Mouse (Mus musculus) CH12.LX (cell line): ENCODE data around the gene Dnase1l3. TPM values are rescaled to one million over a fixed set of nuclear protein-coding genes. Genes with fewer than 3 reads are reported as not detected.

Source experiments
- DNase-seq: peaks from one replicate; pipeline ENCODE4 v3.0.0-alpha.2; 2013; ENCODE audit errors: extremely low read depth
- H3K27ac ChIP-seq: 2 replicates; pipeline ENCODE4 v1.5.1; 2012; ENCODE audit warnings: low read depth, mild to moderate bottlenecking, control low read depth, moderate library complexity; ENCODE audit not compliant: insufficient read depth
- H3K27me3 ChIP-seq: replicated peaks from 2 replicates; pipeline ENCODE3; 2012; ENCODE audit warnings: inconsistent platforms
- H3K36me3 ChIP-seq, 2 experiments: replicated peaks in 1 of 2; 2 replicates each; pipeline versions ENCODE3 to v1.6.1; 2012; ENCODE audit warnings: inconsistent platforms in 1 of 2, low read length in 1 of 2, mild to moderate bottlenecking in 1 of 2, mixed read lengths in 1 of 2, moderate library complexity in 1 of 2; ENCODE audit not compliant: control insufficient read depth in 1 of 2, insufficient read depth in 1 of 2
- H3K4me1 ChIP-seq, 2 experiments: 2 replicates each; pipeline ENCODE4 v1.6.1; 2012; ENCODE audit warnings: inconsistent platforms in 1 of 2, moderate library complexity in 1 of 2; ENCODE audit not compliant: insufficient read depth in 2 of 2, control insufficient read depth in 1 of 2
- H3K4me2 ChIP-seq: 2 replicates; pipeline ENCODE4 v1.6.1; 2012; ENCODE audit warnings: low read depth, mild to moderate bottlenecking, control low read depth; ENCODE audit not compliant: poor library complexity, insufficient read depth, severe bottlenecking
- H3K4me3 ChIP-seq, 3 experiments: fragments of 150-350 bp in 1 of 3; sonication (generic) in 1 of 3; replicated peaks in 1 of 3; 2 replicates each; pipeline versions ENCODE3 to v1.5.1; 2011 to 2012; ENCODE audit warnings: low read depth in 2 of 3, low read length in 2 of 3, mild to moderate bottlenecking in 2 of 3, moderate library complexity in 2 of 3, control low read depth in 1 of 3, improper control_type of control experiment in 1 of 3, inconsistent platforms in 1 of 3, mixed read lengths in 1 of 3; ENCODE audit not compliant: poor library complexity in 1 of 3
- H3K79me2 ChIP-seq: replicated peaks from 2 replicates; pipeline ENCODE4 v1.6.1; 2012; ENCODE audit warnings: mild to moderate bottlenecking, moderate library complexity; ENCODE audit not compliant: control insufficient read depth, poor library complexity, insufficient read depth, severe bottlenecking; ENCODE audit errors: extremely low read depth
- H3K9ac ChIP-seq: 2 replicates; pipeline ENCODE4 v1.6.1; 2012; ENCODE audit warnings: low read depth, mild to moderate bottlenecking, control low read depth, moderate library complexity; ENCODE audit not compliant: insufficient read depth
- H3K9me3 ChIP-seq: replicated peaks from 2 replicates; pipeline ENCODE3; 2012; ENCODE audit warnings: low read length, inconsistent platforms, mixed read lengths
- CHD1 ChIP-seq: IDR thresholded peaks from 2 replicates; pipeline ENCODE4 v1.6.1; 2012; ENCODE audit warnings: low read depth, low read length, improper control_type of control experiment, inconsistent platforms
- CHD2 ChIP-seq: IDR thresholded peaks from 2 replicates; pipeline ENCODE4 v1.6.1; 2011; ENCODE audit warnings: low read length, improper control_type of control experiment
- E2F4 ChIP-seq: IDR thresholded peaks from 2 replicates; pipeline ENCODE4 v1.6.1; 2011; ENCODE audit warnings: low read depth, low read length, improper control_type of control experiment; ENCODE audit not compliant: insufficient replicate concordance
- ELF1 ChIP-seq: IDR thresholded peaks from 2 replicates; pipeline ENCODE4 v1.6.1; 2014; ENCODE audit warnings: low read depth, mild to moderate bottlenecking, inconsistent platforms, low read length, improper control_type of control experiment
- EP300 ChIP-seq: IDR thresholded peaks from 2 replicates; pipeline ENCODE4 v1.6.1; 2011; ENCODE audit warnings: low read length, improper control_type of control experiment
- HCFC1 ChIP-seq: IDR thresholded peaks from 2 replicates; pipeline ENCODE4 v1.6.1; 2012; ENCODE audit warnings: low read depth, mild to moderate bottlenecking, inconsistent platforms, low read length, improper control_type of control experiment
- IRF4 ChIP-seq: IDR thresholded peaks from 2 replicates; pipeline ENCODE4 v1.6.1; 2014; ENCODE audit warnings: low read depth, mild to moderate bottlenecking, inconsistent platforms, low read length, improper control_type of control experiment
- JUN ChIP-seq: IDR thresholded peaks from 2 replicates; pipeline ENCODE4 v1.6.1; 2011; ENCODE audit warnings: low read depth, mild to moderate bottlenecking, low read length, improper control_type of control experiment, moderate library complexity; ENCODE audit not compliant: insufficient read depth
- JUND ChIP-seq: conservative IDR thresholded peaks from 2 replicates; pipeline ENCODE4 v1.6.1; 2011; ENCODE audit warnings: low read depth, low read length, improper control_type of control experiment
- MAX ChIP-seq: IDR thresholded peaks from 2 replicates; pipeline ENCODE4 v1.6.1; 2011; ENCODE audit warnings: low read length, improper control_type of control experiment
- MAZ ChIP-seq: IDR thresholded peaks from 2 replicates; pipeline ENCODE4 v1.6.1; 2012; ENCODE audit warnings: low read depth, mild to moderate bottlenecking, inconsistent platforms, low read length, improper control_type of control experiment, moderate library complexity
- MXI1 ChIP-seq: IDR thresholded peaks from 2 replicates; pipeline ENCODE4 v1.6.1; 2011; ENCODE audit warnings: mild to moderate bottlenecking, low read depth, low read length, improper control_type of control experiment
- MYC ChIP-seq: IDR thresholded peaks from 2 replicates; pipeline ENCODE4 v1.6.1; 2011; ENCODE audit warnings: low read depth, mild to moderate bottlenecking, improper control_type of control experiment, low read length
- NRF1 ChIP-seq: IDR thresholded peaks from 2 replicates; pipeline ENCODE4 v1.6.1; 2014; ENCODE audit warnings: low read depth, mild to moderate bottlenecking, inconsistent platforms, low read length, improper control_type of control experiment, moderate library complexity
- PAX5 ChIP-seq: IDR thresholded peaks from 2 replicates; pipeline ENCODE4 v1.6.1; 2012; ENCODE audit warnings: low read length, inconsistent platforms, mixed read lengths
- POLR2A ChIP-seq: IDR thresholded peaks from 2 replicates; pipeline ENCODE4 v1.6.1; 2011; ENCODE audit warnings: low read depth, mild to moderate bottlenecking, improper control_type of control experiment, low read length
- POLR2AphosphoS2 ChIP-seq: IDR thresholded peaks from 2 replicates; pipeline ENCODE4 v1.6.1; 2011; ENCODE audit warnings: low read depth, low read length, improper control_type of control experiment
- RAD21 ChIP-seq: IDR thresholded peaks from 2 replicates; pipeline ENCODE4 v1.6.1; 2011; ENCODE audit warnings: low read depth, mild to moderate bottlenecking, low read length, improper control_type of control experiment, moderate library complexity
- RCOR1 ChIP-seq: conservative IDR thresholded peaks from 2 replicates; pipeline ENCODE4 v1.6.1; 2012; ENCODE audit warnings: low read depth, mild to moderate bottlenecking, inconsistent platforms, low read length, improper control_type of control experiment
- SIN3A ChIP-seq: IDR thresholded peaks from 2 replicates; pipeline ENCODE4 v1.6.1; 2012; ENCODE audit warnings: low read length, improper control_type of control experiment, inconsistent platforms
- SMC3 ChIP-seq: IDR thresholded peaks from 2 replicates; pipeline ENCODE4 v1.6.1; 2011; ENCODE audit warnings: low read depth, low read length, improper control_type of control experiment
- TBP ChIP-seq: conservative IDR thresholded peaks from 2 replicates; pipeline ENCODE4 v1.6.1; 2011; ENCODE audit warnings: low read depth, low read length, improper control_type of control experiment
- TCF12 ChIP-seq: IDR thresholded peaks from 2 replicates; pipeline ENCODE4 v1.6.1; 2014; ENCODE audit warnings: low read depth, mild to moderate bottlenecking, inconsistent platforms, low read length, improper control_type of control experiment
- UBTF ChIP-seq: IDR thresholded peaks from 2 replicates; pipeline ENCODE4 v1.6.1; 2012; ENCODE audit warnings: low read depth, mild to moderate bottlenecking, inconsistent platforms, low read length, improper control_type of control experiment, moderate library complexity
- USF1 ChIP-seq: IDR thresholded peaks from 2 replicates; pipeline ENCODE4 v1.6.1; 2014; ENCODE audit warnings: low read depth, mild to moderate bottlenecking, inconsistent platforms, low read length, improper control_type of control experiment
- USF2 ChIP-seq: conservative IDR thresholded peaks from 2 replicates; pipeline ENCODE4 v1.6.1; 2011; ENCODE audit warnings: low read depth, low read length, improper control_type of control experiment
- ZC3H11A ChIP-seq: IDR thresholded peaks from 2 replicates; pipeline ENCODE4 v1.6.1; 2012; ENCODE audit warnings: low read depth, mild to moderate bottlenecking, inconsistent platforms, low read length, improper control_type of control experiment
- ZKSCAN1 ChIP-seq: IDR thresholded peaks from 2 replicates; pipeline ENCODE4 v1.6.1; 2012; ENCODE audit warnings: low read depth, inconsistent platforms, low read length, improper control_type of control experiment, borderline replicate concordance
- dilution Hi-C: fragments of 300-500 bp; cut with MboI; formaldehyde crosslinking; loops from 2 replicates; pipeline ENCODE4 v1.14.3; 2020; ENCODE audit warnings: low sequenced_read_pairs; ENCODE audit not compliant: extremely low pct_unique_long_range_greater_than_20kb, extremely low pct_ligation_motif_present
- in situ Hi-C: fragments of 300-500 bp; cut with MboI; formaldehyde crosslinking; loops from 3 replicates; pipeline ENCODE4 v1.14.3; 2019; ENCODE audit warnings: low sequenced_read_pairs, low pct_ligation_motif_present, low pct_unique_long_range_greater_than_20kb, mixed read lengths
- polyA plus RNA-seq: library from polyadenylated mRNA; unstranded; fragments of >175 nt; gene quantifications from 2 replicates; pipeline ENCODE4 v1.2.1, GENCODE M21; 2012; ENCODE audit warnings: low read depth; ENCODE audit not compliant: insufficient read length
- total RNA-seq, 2 experiments: library from RNA; depleted of rRNA; stranded (reverse); fragments of 300-350 nt in 1 of 2; fragments of >200 nt in 1 of 2; gene quantifications; 2 replicates each; pipeline ENCODE4 v1.2.3; 2012 to 2014

Gene Dnase1l3
- total and polyA plus RNA-seq, 3 experiments, result 2.5 to 36.0 (median 2.9) TPM

GRCm38 (mm10) chr14:7951234-7951633 is 43.1 kb downstream of the Dnase1l3 start:
- Histone ChIP-seq H3K4me3 (no peak overlapping the region), H3K27me3 (no peaks in the 10 kb centered on the region), H3K9ac (no peak overlapping the region), H3K4me1 (peaks cover 0 to 22% of the 10 kb centered on the region in 2 experiments; a peak in 2 of 4 replicates), H3K27ac (no peak overlapping the region), H3K4me2 (no peak overlapping the region), H3K36me3 (peaks cover 34 to 61% of the 10 kb centered on the region in 2 experiments), H3K79me2 (no peaks in the 10 kb centered on the region), H3K9me3 (no peaks in the 10 kb centered on the region)
- dilution Hi-C loops, result no loop called here
- DNase-seq, result no peak
- TF ChIP-seq EP300 (no peak), ZC3H11A (no peak), CHD2 (no peak), TCF12 (no peak), MXI1 (no peak), RCOR1 (no peak), IRF4 (no peak), USF1 (no peak), RAD21 (no peak), JUND (no peak), CHD1 (no peak), POLR2AphosphoS2 (no peak), USF2 (no peak), HCFC1 (no peak), MAZ (no peak), ELF1 (no peak), MAX (no peak)
- in situ Hi-C loops, result no loop called here

GRCm38 (mm10) chr14:7945261-7945660 is 49.1 kb downstream of the Dnase1l3 start:
- Histone ChIP-seq H3K36me3 (peaks cover 69 to 96% of the 10 kb centered on the region in 2 experiments), H3K27ac (no peak overlapping the region), H3K4me3 (no peak overlapping the region), H3K4me2 (no peak overlapping the region), H3K4me1 (peaks cover 0 to 18% of the 10 kb centered on the region in 2 experiments; a peak in 2 of 4 replicates), H3K27me3 (no peaks in the 10 kb centered on the region), H3K79me2 (no peaks in the 10 kb centered on the region), H3K9me3 (no peaks in the 10 kb centered on the region), H3K9ac (no peak overlapping the region)
- dilution Hi-C loops, result no loop called here
- DNase-seq, result no peak
- TF ChIP-seq MYC (no peak), PAX5 (no peak), E2F4 (no peak), ZKSCAN1 (no peak), USF2 (no peak), NRF1 (no peak), IRF4 (no peak), SMC3 (no peak), RCOR1 (no peak), TBP (no peak), POLR2A (no peak), USF1 (no peak), SIN3A (no peak), CHD1 (no peak), RAD21 (no peak), UBTF (no peak), JUN (no peak), TCF12 (no peak)
- in situ Hi-C loops, result no loop called here
